Mouse (Mus musculus) C2C12 (cell line): ENCODE results near the gene Sfxn2.

ENCODE experiments used
- CEBPB ChIP-seq: IDR thresholded peaks from one replicate; pipeline ENCODE4 v1.6.1; 2011; ENCODE audit warnings: low read depth, mild to moderate bottlenecking, control low read depth, moderate library complexity
- CTCF ChIP-seq: IDR thresholded peaks from one replicate; pipeline ENCODE4 v1.5.1; 2011; ENCODE audit not compliant: control insufficient read depth, insufficient read depth, insufficient read length
- FOSL1 ChIP-seq: IDR thresholded peaks from one replicate; pipeline ENCODE4 v1.8.0; 2011; ENCODE audit warnings: mild to moderate bottlenecking, low read length; ENCODE audit not compliant: poor library complexity, insufficient read depth, severe bottlenecking
- MAX ChIP-seq: IDR thresholded peaks from one replicate; pipeline ENCODE4 v1.6.1; 2011; ENCODE audit warnings: mild to moderate bottlenecking, control low read depth
- MYOD1 ChIP-seq: IDR thresholded peaks from one replicate; pipeline ENCODE4 v1.6.1; 2011; ENCODE audit warnings: low read depth; ENCODE audit not compliant: control insufficient read depth, insufficient read length
- MYOG ChIP-seq: IDR thresholded peaks from one replicate; pipeline ENCODE4 v1.6.1; 2011; ENCODE audit not compliant: control insufficient read depth, insufficient read length; ENCODE audit errors: extremely low read depth
- USF1 ChIP-seq: IDR thresholded peaks from one replicate; pipeline ENCODE4 v1.6.1; 2011; ENCODE audit warnings: low read depth, mild to moderate bottlenecking, control low read depth, moderate library complexity

GRCm38 (mm10) chr19:46635766-46636165, 62.6 kb downstream of the Sfxn2 start:
- TF ChIP-seq CTCF: no peak
- no peak for TF ChIP-seq MAX
- no peak for TF ChIP-seq CEBPB
- TF ChIP-seq MYOD1: no peak
- TF ChIP-seq USF1: no peak
- TF ChIP-seq MYOG: no peak
- no peak for TF ChIP-seq FOSL1
